Mouse (Mus musculus) skeletal muscle tissue, adult 2 months (tissue): Measurements from ENCODE around the gene Gm20388.

Source experiments
- DNase-seq: peaks from one replicate; pipeline ENCODE4 v3.0.0-alpha.2; 2012; ENCODE audit warnings: low read depth, low spot score

Gm20388 gene

GRCm38 (mm10) chr8:123752773-123753468 is 3842.3 kb downstream of the Gm20388 start:
- no peak for DNase-seq

GRCm38 (mm10) chr8:123753604-123754375 is 3843.1 kb downstream of the Gm20388 start:
- DNase-seq: no peak

GRCm38 (mm10) chr8:123754538-123755431 is 3844.1 kb downstream of the Gm20388 start:
- DNase-seq: no peak

GRCm38 (mm10) chr8:123756901-123757300 is 3846.3 kb downstream of the Gm20388 start:
- DNase-seq: no peak

- DNase-seq: no peak
These were observed 3848.3 kb downstream of the Gm20388 start for GRCm38 (mm10) chr8:123758935-123759334.

- no peak for DNase-seq
These were observed 3849.3 kb downstream of the Gm20388 start for GRCm38 (mm10) chr8:123759933-123760332.

- DNase-seq: no peak
These were observed 3849.9 kb downstream of the Gm20388 start for GRCm38 (mm10) chr8:123760579-123760978.

GRCm38 (mm10) chr8:123761266-123761882 is 3850.7 kb downstream of the Gm20388 start:
- DNase-seq: no peak

GRCm38 (mm10) chr8:123761883-123762270 is 3851.2 kb downstream of the Gm20388 start:
- no peak for DNase-seq

- no peak for DNase-seq
These were observed 3852.7 kb downstream of the Gm20388 start for GRCm38 (mm10) chr8:123763355-123763754.

- DNase-seq: no peak
These were observed 3854.0 kb downstream of the Gm20388 start for GRCm38 (mm10) chr8:123764671-123765070.

GRCm38 (mm10) chr8:123766516-123766915 is 3855.9 kb downstream of the Gm20388 start:
- DNase-seq: no peak

GRCm38 (mm10) chr8:123767874-123768273 is 3857.2 kb downstream of the Gm20388 start:
- no peak for DNase-seq

GRCm38 (mm10) chr8:123768492-123769356 is 3858.1 kb downstream of the Gm20388 start:
- DNase-seq: no peak

GRCm38 (mm10) chr8:123773468-123773867 is 3862.8 kb downstream of the Gm20388 start:
- no peak for DNase-seq

GRCm38 (mm10) chr8:123774491-123774890 is 3863.8 kb downstream of the Gm20388 start:
- DNase-seq: no peak

- peak; percentile 58 for DNase-seq
These were observed 3866.7 kb downstream of the Gm20388 start for GRCm38 (mm10) chr8:123777319-123777718.

GRCm38 (mm10) chr8:123780471-123780870 is 3869.8 kb downstream of the Gm20388 start:
- no peak for DNase-seq

GRCm38 (mm10) chr8:123781256-123781655 is 3870.6 kb downstream of the Gm20388 start:
- DNase-seq: no peak

GRCm38 (mm10) chr8:123783525-123784249 is 3873.0 kb downstream of the Gm20388 start:
- peak; percentile 73 for DNase-seq
